Comparison of ENCODE assay signal across 8 mouse cellular contexts in the genomic region with DNA sequence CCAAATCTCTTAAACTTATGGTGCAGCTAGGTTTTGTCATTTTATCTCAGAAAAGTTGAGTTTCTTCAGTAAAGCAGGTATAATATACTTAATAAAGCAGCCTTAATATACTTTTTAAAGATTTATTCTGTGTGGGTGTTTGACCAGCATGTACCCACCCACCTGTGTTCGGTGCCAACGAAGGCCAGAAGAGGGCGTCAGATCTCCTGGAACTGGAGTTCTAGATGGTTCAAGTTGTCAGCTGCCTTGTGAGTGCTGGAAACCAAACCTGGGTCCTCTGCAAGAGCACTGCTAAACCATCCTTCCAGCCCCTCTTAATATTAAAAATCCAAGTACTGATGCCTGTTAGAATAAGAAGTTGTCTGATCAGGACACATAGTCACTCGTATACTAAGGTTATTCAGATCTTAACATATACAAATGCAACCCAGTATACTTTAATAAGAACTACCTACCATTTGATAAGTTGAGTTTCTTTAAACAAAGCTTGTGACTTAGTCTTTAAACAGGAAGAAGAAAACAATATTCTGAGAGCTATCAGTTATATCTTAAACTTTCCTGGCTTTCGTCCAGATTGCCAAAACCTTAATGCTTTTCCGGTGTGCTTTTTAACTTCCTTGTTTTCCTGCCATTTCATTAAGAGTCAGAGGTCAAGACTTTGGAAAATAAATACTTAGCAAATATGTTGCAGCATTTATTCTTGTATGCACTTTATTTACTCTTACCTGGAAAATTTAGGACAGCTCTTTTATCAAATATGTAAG. TPM values are rescaled to one million over a fixed set of nuclear protein-coding genes. Genes with fewer than 3 reads are reported as not detected.
DNase-seq lines count a peak whose midpoint lies in the region; ATAC-seq and TF ChIP-seq lines count a peak whose summit lies in the region.

No protein-coding gene starts in this region.

- H3K4me1 ChIP-seq in embryonic facial prominence, embryonic 13.5 days: peaks cover 2% of the 10 kb centered on the region; the same call in 1 of the 2 replicates
- H3K4me1 ChIP-seq in embryonic facial prominence, embryonic 10.5 days: 0 out of 2 replicates have a peak, but pooled peaks cover 3% of the 10 kb centered on the region
- no peaks in the 10 kb centered on the region; the same call in 1 of the 2 replicates for H3K4me1 ChIP-seq in cortical plate, adult 2 months (ENCODE audit: control insufficient read depth, insufficient read depth, low read length)
- peaks cover 5% of the 10 kb centered on the region for H3K4me1 ChIP-seq in neural tube, embryonic 15.5 days

- no peak for DNase-seq in embryonic facial prominence, embryonic 10.5 days (ENCODE audit: low spot score)
- peak; percentile 37 for DNase-seq in 3T3-L1 (ENCODE audit: low read depth, low spot score)
- peak; percentile 19 for DNase-seq in liver
- DNase-seq in right cerebral cortex, adult 18-20 months: no peak
- no peak for DNase-seq in embryo, embryonic 11 days

- H3K27ac ChIP-seq in embryonic facial prominence, embryonic 13.5 days: no peak overlapping the region
- no peak overlapping the region for H3K27ac ChIP-seq in embryonic facial prominence, embryonic 10.5 days (replicated peaks)
- no peak overlapping the region for H3K27ac ChIP-seq in cortical plate, adult 2 months (ENCODE audit: insufficient read depth, low read length)
- no peak overlapping the region for H3K27ac ChIP-seq in neural tube, embryonic 15.5 days (replicated peaks)

- TF ChIP-seq CTCF in cortical plate, adult 2 months (IDR thresholded peaks at IDR 0.05; ENCODE audit: extremely low read depth, insufficient read depth, low read length): no peak

- peaks cover 18% of the 10 kb centered on the region for H3K36me3 ChIP-seq in embryonic facial prominence, embryonic 13.5 days
- peaks cover 28% of the 10 kb centered on the region for H3K36me3 ChIP-seq in embryonic facial prominence, embryonic 10.5 days (replicated peaks)
- H3K36me3 ChIP-seq in neural tube, embryonic 15.5 days: peaks cover 15% of the 10 kb centered on the region

- H3K4me3 ChIP-seq in embryonic facial prominence, embryonic 13.5 days: peak overlapping the region; percentile 91; the same call in 1 of the 2 replicates
- no peak overlapping the region for H3K4me3 ChIP-seq in embryonic facial prominence, embryonic 10.5 days
- H3K4me3 ChIP-seq in cortical plate, adult 2 months (ENCODE audit: insufficient read depth, low read length): peak overlapping the region; percentile 82; the same call in 1 of the 2 replicates
- H3K4me3 ChIP-seq in neural tube, embryonic 15.5 days (replicated peaks): peak overlapping the region; percentile 97

- H3K4me2 ChIP-seq in embryonic facial prominence, embryonic 13.5 days: peak overlapping the region; percentile 62
- H3K4me2 ChIP-seq in neural tube, embryonic 15.5 days: peak overlapping the region; percentile 61

- H3K9ac ChIP-seq in embryonic facial prominence, embryonic 13.5 days: no peak overlapping the region
- no peak overlapping the region for H3K9ac ChIP-seq in neural tube, embryonic 15.5 days (replicated peaks)

- ATAC-seq in embryonic facial prominence, embryonic 13.5 days (ENCODE audit: insufficient number of reproducible peaks, insufficient read depth, low FRiP score, low TSS enrichment, low read depth): no peak
- no peak for ATAC-seq in neural tube, embryonic 15.5 days (ENCODE audit: low FRiP score)

- no peak for TF ChIP-seq POLR2A in cortical plate, adult 2 months (IDR thresholded peaks at IDR 0.05; ENCODE audit: extremely low read depth, insufficient read depth, low read length)

- H3K27me3 ChIP-seq in embryonic facial prominence, embryonic 13.5 days: no peaks in the 10 kb centered on the region
- no peaks in the 10 kb centered on the region for H3K27me3 ChIP-seq in embryonic facial prominence, embryonic 10.5 days (replicated peaks; ENCODE audit: low read depth, poor library complexity, severe bottlenecking)
- H3K27me3 ChIP-seq in neural tube, embryonic 15.5 days (replicated peaks): no peaks in the 10 kb centered on the region

- WGBS in embryonic facial prominence, embryonic 13.5 days: 88% methylated on average over 6 of the region's 6 CpGs
- WGBS in embryonic facial prominence, embryonic 10.5 days: 95% methylated on average over 6 of the region's 6 CpGs
- 96% methylated on average over 6 of the region's 6 CpGs for WGBS in neural tube, embryonic 15.5 days

- peaks cover 9% of the 10 kb centered on the region for H3K9me3 ChIP-seq in embryonic facial prominence, embryonic 13.5 days
- H3K9me3 ChIP-seq in embryonic facial prominence, embryonic 10.5 days: peaks cover 11% of the 10 kb centered on the region; the same call in 1 of the 2 replicates
- H3K9me3 ChIP-seq in neural tube, embryonic 15.5 days (replicated peaks): 0 out of 2 replicates have a peak, but pooled peaks cover 6% of the 10 kb centered on the region

RNA-seq across cellular contexts. Expression of a gene that starts 1.7 kb away (rescaled TPM):
- 26.9 and 32.7 TPM in 2 replicates for polyA plus RNA-seq in embryonic facial prominence, embryonic 13.5 days (2015; fragmentation: Nextera tagmentation; extraction: Ambion mirVana)
- 25.9 and 27.7 TPM in 2 replicates for polyA plus RNA-seq in embryonic facial prominence, embryonic 10.5 days (2016; fragmentation: Nextera tagmentation; extraction: Ambion mirVana)
- 28.9 and 31.3 TPM in 2 replicates for polyA plus RNA-seq in cortical plate, adult 2 months (2012; rRNA removed)
- polyA plus RNA-seq in neural tube, embryonic 15.5 days (2015; fragmentation: Nextera tagmentation; extraction: Ambion mirVana): 35.9 and 38.8 TPM in 2 replicates

RNA-seq across cellular contexts. Expression of a gene that starts 41.8 kb away (rescaled TPM):
- polyA plus RNA-seq in embryonic facial prominence, embryonic 13.5 days (2015; fragmentation: Nextera tagmentation; extraction: Ambion mirVana): 40.3 and 41.0 TPM in 2 replicates
- polyA plus RNA-seq in embryonic facial prominence, embryonic 10.5 days (2016; fragmentation: Nextera tagmentation; extraction: Ambion mirVana): 52.7 and 55.9 TPM in 2 replicates
- polyA plus RNA-seq in cortical plate, adult 2 months (2012; rRNA removed): 35.4 and 37.5 TPM in 2 replicates
- polyA plus RNA-seq in neural tube, embryonic 15.5 days (2015; fragmentation: Nextera tagmentation; extraction: Ambion mirVana): 18.1 and 20.0 TPM in 2 replicates

Comparison
In these comparisons a context has a peak if more than half of its experiments do, and no peak if none do; other contexts are left out.
1. DNase-seq: peak in 3T3-L1 (single experiment) and liver (single experiment); none in embryonic facial prominence, embryonic 10.5 days (single experiment), right cerebral cortex, adult 18-20 months (single experiment) and embryo, embryonic 11 days (single experiment).